Mouse (Mus musculus) retina, postnatal 7 days (tissue): ENCODE data around the gene Cldn9.

Source experiments
- DNase-seq: peaks from one replicate; pipeline ENCODE4 v3.0.0-alpha.2; 2012; ENCODE audit warnings: low read depth, low spot score

The Cldn9 gene

DNA sequence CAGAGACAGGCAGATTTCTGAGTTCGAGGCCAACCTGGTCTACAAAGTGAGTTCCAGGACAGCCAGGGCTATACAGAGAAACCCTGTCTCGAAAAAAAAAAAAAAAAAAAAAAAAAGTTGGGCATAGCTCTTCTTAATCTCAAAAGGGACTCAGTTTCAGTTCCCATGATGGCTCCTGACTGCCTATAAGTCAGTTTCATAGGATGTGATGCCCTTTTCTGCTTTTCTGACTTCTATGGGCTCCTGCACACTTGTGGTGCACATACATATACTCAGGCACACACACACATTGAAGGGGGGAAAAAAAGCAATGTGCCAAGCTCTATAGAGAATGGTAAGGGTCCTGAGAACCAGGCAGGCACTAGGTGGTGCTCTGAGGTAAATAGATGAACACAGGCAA is 30.5 kb downstream of the Cldn9 start:
- no peak for DNase-seq

DNA sequence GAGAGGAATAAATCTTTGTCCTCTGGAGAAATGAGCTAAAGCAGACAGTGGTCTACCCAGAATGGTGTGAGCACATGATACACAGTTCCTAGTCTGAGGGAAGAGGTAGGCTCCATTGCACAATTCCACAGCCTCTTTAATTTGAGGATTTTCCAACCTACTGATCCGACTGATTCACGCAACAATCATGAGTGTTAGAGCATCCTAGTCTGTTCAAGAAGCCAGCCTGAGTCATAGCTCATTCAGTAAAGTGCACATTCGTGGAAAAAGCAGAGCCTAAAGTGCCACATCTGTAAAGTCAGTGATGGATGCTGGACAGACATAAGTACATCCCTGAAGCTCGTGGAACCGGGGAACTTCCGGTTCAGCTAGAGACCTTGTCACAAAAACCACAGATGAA is 32.5 kb downstream of the Cldn9 start:
- DNase-seq, result no peak

GRCm38 (mm10) chr17:23645894-23646293 is 37.9 kb downstream of the Cldn9 start:
- DNase-seq, result no peak

DNA sequence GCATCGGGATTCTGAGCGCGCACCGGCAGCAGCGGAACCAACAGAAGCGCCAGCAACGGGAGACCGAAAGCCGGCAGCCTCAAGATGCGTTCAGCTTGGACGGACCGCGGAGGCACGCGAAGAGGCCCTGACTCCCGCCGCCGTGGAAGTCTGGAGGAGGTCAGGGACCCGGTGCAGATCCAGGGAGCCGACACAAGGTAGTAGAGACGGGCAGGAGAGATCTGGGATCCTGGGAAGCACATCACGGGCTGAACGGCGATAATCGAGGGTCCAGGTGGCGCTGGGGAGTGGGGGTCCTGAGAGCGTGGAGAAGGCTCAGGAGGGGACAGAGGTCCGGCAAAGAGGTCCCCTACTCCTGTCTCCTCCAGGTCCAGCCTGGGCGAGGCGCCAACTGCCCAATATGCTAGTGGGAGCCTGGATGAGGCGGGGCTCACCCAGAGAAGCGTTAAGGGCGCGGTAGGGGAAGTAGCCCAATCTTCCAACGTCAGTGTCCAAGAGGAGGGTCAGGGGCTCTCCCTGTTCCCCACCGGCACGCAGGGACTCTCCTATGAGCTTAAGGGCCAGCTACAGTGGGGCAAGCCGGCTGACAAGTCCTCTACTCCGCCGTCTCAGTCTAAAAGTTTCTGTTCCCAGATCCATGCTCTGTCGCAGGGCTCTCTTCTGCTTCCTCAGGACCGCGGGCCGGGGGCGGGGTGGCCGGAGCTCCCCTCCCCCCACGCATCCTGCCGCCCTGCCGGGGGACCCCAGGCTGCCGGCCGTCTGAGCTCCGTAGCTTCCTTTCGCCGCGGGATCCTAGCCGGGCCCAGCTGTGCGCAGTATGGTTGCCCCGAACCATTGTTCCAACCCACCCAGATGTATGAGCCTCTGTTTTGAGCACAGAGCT is 39.0 kb downstream of the Cldn9 start, which contains the start of gene Mmp25:
TSS of gene Mmp25 (minus strand) at position 665 of the 883 bp plus-strand sequence.
- DNase-seq, result no peak
